Mouse (Mus musculus): ENCODE measurements around the gene Rev1.

DNA sequence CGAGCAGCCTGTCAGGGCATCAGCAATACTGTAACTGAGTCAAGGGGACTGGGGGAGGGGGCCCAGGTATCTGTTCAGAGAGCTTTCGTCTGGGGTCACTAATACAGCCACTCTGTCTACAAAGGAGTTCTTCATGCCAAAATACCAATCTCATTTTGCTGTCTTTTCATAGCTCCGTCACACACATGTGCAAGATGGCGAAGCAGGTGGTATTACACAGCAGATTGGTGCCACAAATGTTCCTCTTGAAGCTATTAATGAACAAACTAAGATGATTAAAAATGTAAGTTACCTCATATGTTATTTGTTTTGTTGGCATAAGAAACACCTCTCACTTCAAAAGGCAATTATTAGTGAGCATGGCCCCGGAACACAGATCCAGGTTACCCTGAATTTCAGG is 92.2 kb downstream of the Rev1 start:
- TF ChIP-seq CTCF (IDR thresholded peaks at IDR 0.05; ENCODE audit: low read depth) (no peak), EP300 (IDR thresholded peaks at IDR 0.05; ENCODE audit: low read depth) (no peak)
